Mouse (Mus musculus) neural tube, embryonic 14.5 days (tissue): ENCODE measurements around the gene Baz2b. TPM values are rescaled to one million over a fixed set of nuclear protein-coding genes. Genes with fewer than 3 reads are reported as not detected.

Experiments
- ATAC-seq: fragments of 200-750 bp; cut with Nextera tagmentation; 2 replicates; pipeline ENCODE4 v1.8.0; 2017; ENCODE audit warnings: low read depth, mild to moderate bottlenecking, moderate TSS enrichment, moderate library complexity
- H3K27ac ChIP-seq: fragments of 300-500 bp; sonication (generic); 2 replicates; pipeline ENCODE4 v1.5.1; 2014; ENCODE audit warnings: low read depth, mild to moderate bottlenecking, control low read depth, low read length, moderate library complexity, mixed read lengths
- H3K27me3 ChIP-seq: fragments of 300-500 bp; sonication (generic); 2 replicates; pipeline ENCODE4 v1.6.1; 2014; ENCODE audit warnings: low read length; ENCODE audit not compliant: control insufficient read depth, insufficient read depth
- H3K36me3 ChIP-seq: fragments of 300-500 bp; sonication (generic); 2 replicates; pipeline ENCODE4 v1.6.1; 2014; ENCODE audit warnings: low read length, mixed read lengths; ENCODE audit not compliant: control insufficient read depth, insufficient read depth
- H3K4me1 ChIP-seq: fragments of 300-500 bp; sonication (generic); 2 replicates; pipeline ENCODE4 v1.6.1; 2014; ENCODE audit warnings: low read length; ENCODE audit not compliant: control insufficient read depth, insufficient read depth
- H3K4me2 ChIP-seq: fragments of 300-500 bp; sonication (generic); 2 replicates; pipeline ENCODE4 v1.6.1; 2014; ENCODE audit warnings: mild to moderate bottlenecking, low read depth, low read length, control low read depth
- H3K4me3 ChIP-seq: fragments of 300-500 bp; sonication (generic); 2 replicates; pipeline ENCODE4 v1.5.1; 2014; ENCODE audit warnings: low read depth, low read length, control low read depth, mixed read lengths
- H3K9ac ChIP-seq: fragments of 300-500 bp; sonication (generic); replicated peaks from 2 replicates; pipeline ENCODE4 v1.6.1; 2014; ENCODE audit warnings: low read depth, mild to moderate bottlenecking, control low read depth, low read length, mixed read lengths
- H3K9me3 ChIP-seq: fragments of 300-500 bp; sonication (generic); 2 replicates; pipeline ENCODE4 v1.6.1; 2016; ENCODE audit warnings: low read length; ENCODE audit not compliant: control insufficient read depth
- WGBS: fragments of 180-500 bp; shearing (Covaris S2); extraction: QIAGEN DNeasy Blood & Tissue Kit; methylation state at CpG from one replicate; pipeline ENCODE4 v1.1.7; 2014; 5-methylcytosine and 5-hydroxymethylcytosine counted together
- polyA plus RNA-seq: library from polyadenylated mRNA; unstranded; fragments of >200 nt; fragmentation: Nextera tagmentation; extraction: Ambion mirVana; gene quantifications from 2 replicates; pipeline ENCODE4 v1.2.1, GENCODE M21; 2014

Gene Baz2b
- polyA plus RNA-seq, 1 experiment from 2014 or later, result 85.3 TPM

- ATAC-seq, result no peak
- WGBS, result 79% methylated on average over 1 of the region's 1 CpGs
- peaks cover 4% of the 10 kb centered on the region for H3K4me1 ChIP-seq
- H3K4me2 ChIP-seq, result no peak overlapping the region
- H3K27me3 ChIP-seq, result no peaks in the 10 kb centered on the region
- H3K9ac ChIP-seq, result no peak overlapping the region
- no peak overlapping the region for H3K4me3 ChIP-seq
- H3K9me3 ChIP-seq, result no peaks in the 10 kb centered on the region
- H3K36me3 ChIP-seq, result no peaks in the 10 kb centered on the region
- no peak overlapping the region for H3K27ac ChIP-seq
Measured at GRCm38 (mm10) chr2:60223489-60223888, 13.8 kb upstream of the Baz2b start.

GRCm38 (mm10) chr2:60221954-60222353 is 12.3 kb upstream of the Baz2b start:
- no peak overlapping the region for H3K4me3 ChIP-seq
- H3K36me3 ChIP-seq, result no peaks in the 10 kb centered on the region
- no peak overlapping the region for H3K9ac ChIP-seq
- ATAC-seq, result no peak
- no peak overlapping the region for H3K27ac ChIP-seq
- no peaks in the 10 kb centered on the region for H3K9me3 ChIP-seq
- peaks cover 4% of the 10 kb centered on the region for H3K4me1 ChIP-seq
- no peak overlapping the region for H3K4me2 ChIP-seq
- WGBS, result 63% methylated on average over 2 of the region's 2 CpGs
- H3K27me3 ChIP-seq, result no peaks in the 10 kb centered on the region

- peaks cover 4% of the 10 kb centered on the region for H3K4me1 ChIP-seq
- 26% methylated on average over 6 of the region's 6 CpGs for WGBS
- no peaks in the 10 kb centered on the region for H3K27me3 ChIP-seq
- ATAC-seq, result 0 out of 2 replicates have a peak, but pooled peaks have one; percentile 51
- H3K4me3 ChIP-seq, result no peak overlapping the region
- no peak overlapping the region for H3K4me2 ChIP-seq
- H3K9ac ChIP-seq, result no peak overlapping the region
- H3K9me3 ChIP-seq, result no peaks in the 10 kb centered on the region
- no peak overlapping the region for H3K27ac ChIP-seq
- no peaks in the 10 kb centered on the region for H3K36me3 ChIP-seq
Measured at GRCm38 (mm10) chr2:60221236-60221635, 11.6 kb upstream of the Baz2b start.

GRCm38 (mm10) chr2:60217620-60218019 is 8.0 kb upstream of the Baz2b start:
- Histone ChIP-seq H3K27ac (no peak overlapping the region), H3K27me3 (no peaks in the 10 kb centered on the region), H3K9ac (no peak overlapping the region), H3K4me2 (no peak overlapping the region), H3K4me1 (peaks cover 4% of the 10 kb centered on the region), H3K4me3 (no peak overlapping the region), H3K9me3 (no peaks in the 10 kb centered on the region), H3K36me3 (no peaks in the 10 kb centered on the region)
- ATAC-seq, result no peak
- 93% methylated on average over 6 of the region's 6 CpGs for WGBS

- H3K36me3 ChIP-seq, result no peaks in the 10 kb centered on the region
- WGBS, result 91% methylated on average over 4 of the region's 4 CpGs
- H3K27ac ChIP-seq, result no peak overlapping the region
- no peaks in the 10 kb centered on the region for H3K9me3 ChIP-seq
- no peak overlapping the region for H3K9ac ChIP-seq
- no peak overlapping the region for H3K4me3 ChIP-seq
- H3K27me3 ChIP-seq, result no peaks in the 10 kb centered on the region
- no peak for ATAC-seq
- peaks cover 9% of the 10 kb centered on the region for H3K4me1 ChIP-seq
- no peak overlapping the region for H3K4me2 ChIP-seq
Measured at GRCm38 (mm10) chr2:60216547-60217153, 7.0 kb upstream of the Baz2b start.

- H3K9ac ChIP-seq, result no peak overlapping the region
- H3K27me3 ChIP-seq, result no peaks in the 10 kb centered on the region
- H3K4me3 ChIP-seq, result no peak overlapping the region
- ATAC-seq, result no peak
- H3K36me3 ChIP-seq, result no peaks in the 10 kb centered on the region
- peaks cover 15% of the 10 kb centered on the region for H3K4me1 ChIP-seq
- no peak overlapping the region for H3K4me2 ChIP-seq
- H3K27ac ChIP-seq, result no peak overlapping the region
- H3K9me3 ChIP-seq, result no peaks in the 10 kb centered on the region
- WGBS, result 95% methylated on average over 2 of the region's 2 CpGs
Measured at GRCm38 (mm10) chr2:60214683-60215082, 5.0 kb upstream of the Baz2b start.

- H3K36me3 ChIP-seq, result no peaks in the 10 kb centered on the region
- no peak overlapping the region for H3K27ac ChIP-seq
- H3K4me1 ChIP-seq, result peaks cover 15% of the 10 kb centered on the region
- H3K9me3 ChIP-seq, result no peaks in the 10 kb centered on the region
- no peak for ATAC-seq
- no peak overlapping the region for H3K4me3 ChIP-seq
- no peaks in the 10 kb centered on the region for H3K27me3 ChIP-seq
- H3K4me2 ChIP-seq, result no peak overlapping the region
- no peak overlapping the region for H3K9ac ChIP-seq
Measured at GRCm38 (mm10) chr2:60212488-60212887, 2.8 kb upstream of the Baz2b start.

- H3K27ac ChIP-seq, result no peak overlapping the region
- peak overlapping the region; percentile 77 for H3K4me2 ChIP-seq
- 21% methylated on average over 5 of the region's 5 CpGs for WGBS
Measured at GRCm38 (mm10) chr2:60210821-60211220, 1.2 kb upstream of the Baz2b start.

GRCm38 (mm10) chr2:60209122-60209611 is 472 bp downstream of the Baz2b start:
- Histone ChIP-seq H3K27ac (peak overlapping the region; percentile 94), H3K9ac (peak overlapping the region; percentile 93), H3K4me2 (peak overlapping the region; percentile 57), H3K36me3 (no peaks in the 10 kb centered on the region), H3K4me3 (peak overlapping the region; percentile 83), H3K27me3 (peaks cover 4% of the 10 kb centered on the region), H3K4me1 (peaks cover 15% of the 10 kb centered on the region), H3K9me3 (no peaks in the 10 kb centered on the region)
- under 1% methylated on average over 31 of the region's 35 CpGs for WGBS
- peak; percentile 55 for ATAC-seq

More at GRCm38 (mm10) chr2:60210821-60211220, 1.2 kb upstream of the Baz2b start:
- Histone ChIP-seq H3K27me3 (no peaks in the 10 kb centered on the region; the same call in 1 of the 2 replicates), H3K4me1 (peaks cover 15% of the 10 kb centered on the region), H3K4me3 (peak overlapping the region; percentile 83), H3K9me3 (no peaks in the 10 kb centered on the region), H3K9ac (peak overlapping the region; percentile 93), H3K36me3 (no peaks in the 10 kb centered on the region)
- no peak for ATAC-seq
